In genomic region chrX:134752584-134752983, GRCm38 (mm10) we compare ENCODE assay signal across 28 mouse cellular contexts. TPM values are rescaled to one million over a fixed set of nuclear protein-coding genes. Genes with fewer than 3 reads are reported as not detected.
DNase-seq lines count a peak whose midpoint lies in the region; ATAC-seq and TF ChIP-seq lines count a peak whose summit lies in the region.
"Had no signal": no experiment of that assay in that cellular context is flagged by ENCODE, and none has a peak within 500 bp of the region (broad histone marks: within the 10 kb centered on the region; RNA-seq: fewer than 3 reads in every experiment).

No protein-coding gene starts in this region.

- H3K4me1 ChIP-seq in heart, embryonic 14.5 days (ENCODE audit: control insufficient read depth in 2 of 2, insufficient read depth in 2 of 2, low read length in 2 of 2) = 0 out of 4 replicates have a peak, but pooled peaks cover 0 to 6% of the 10 kb centered on the region in 2 experiments
- 0 out of 2 replicates have a peak, but pooled peaks cover 3% of the 10 kb centered on the region for H3K4me1 ChIP-seq in stomach, embryonic 14.5 days (ENCODE audit: control insufficient read depth, insufficient read depth, low read length)
- H3K4me1 ChIP-seq in stomach, postnatal 0 days (replicated peaks; ENCODE audit: control insufficient read depth, insufficient read depth) = no peaks in the 10 kb centered on the region

- H3K27me3 ChIP-seq in heart, embryonic 14.5 days (ENCODE audit: control insufficient read depth, insufficient read depth, low read length) = no peaks in the 10 kb centered on the region
- no peaks in the 10 kb centered on the region for H3K27me3 ChIP-seq in stomach, embryonic 14.5 days (ENCODE audit: control insufficient read depth, insufficient read depth, low read length)
- H3K27me3 ChIP-seq in stomach, postnatal 0 days (ENCODE audit: control insufficient read depth, insufficient read depth, low read length) = no peaks in the 10 kb centered on the region
- H3K27me3 ChIP-seq: liver, embryonic 15.5 days; lung, embryonic 15.5 days had no signal

- TF ChIP-seq CTCF in gastrocnemius, adult 2 months (IDR thresholded peaks at IDR 0.05) = no peak
- no peak for TF ChIP-seq CTCF in stomach, postnatal 0 days (IDR thresholded peaks at IDR 0.05; ENCODE audit: low read depth)

- intact Hi-C loops in gastrocnemius, adult 2 months (cut with DNase I) = no loop called here
- intact Hi-C loops in heart, postnatal 10 days (cut with DNase I) = loop anchor here (5.0 kb wide), 1 partner anchor 55 kb away; the partner anchor contains the start of gene Armcx2

- no peaks in the 10 kb centered on the region for H3K9me3 ChIP-seq in heart, embryonic 14.5 days (ENCODE audit: control insufficient read depth, low read length)
- H3K9me3 ChIP-seq in stomach, embryonic 14.5 days (ENCODE audit: control insufficient read depth, low read depth, low read length) = no peaks in the 10 kb centered on the region
- H3K9me3 ChIP-seq in stomach, postnatal 0 days (ENCODE audit: control insufficient read depth, low read length) = no peaks in the 10 kb centered on the region
- H3K9me3 ChIP-seq: embryonic facial prominence, embryonic 12.5 days; forebrain, embryonic 12.5 days; limb, embryonic 15.5 days; liver, embryonic 15.5 days; lung, embryonic 15.5 days; midbrain, embryonic 10.5 days had no signal

- WGBS in heart, embryonic 14.5 days = 15% methylated on average over 4 of the region's 4 CpGs
- 31% methylated on average over 4 of the region's 4 CpGs for WGBS in stomach, embryonic 14.5 days
- 31% methylated on average over 4 of the region's 4 CpGs for WGBS in stomach, postnatal 0 days

- no peak overlapping the region for H3K4me3 ChIP-seq in gastrocnemius, adult 2 months
- H3K4me3 ChIP-seq in heart, embryonic 14.5 days (ENCODE audit: control insufficient read depth in 1 of 2, insufficient read depth in 1 of 2, low read depth in 1 of 2, low read length in 2 of 2) = no peak overlapping the region
- no peak overlapping the region for H3K4me3 ChIP-seq in stomach, embryonic 14.5 days (ENCODE audit: low read depth, low read length)
- no peak overlapping the region for H3K4me3 ChIP-seq in stomach, postnatal 0 days (ENCODE audit: low read depth, low read length)
- H3K4me3 ChIP-seq: embryonic facial prominence, embryonic 12.5 days; erythroblast, embryonic 14.5 days; forebrain, embryonic 12.5 days; limb, embryonic 15.5 days; liver, embryonic 15.5 days; lung, embryonic 15.5 days; midbrain, embryonic 10.5 days had no signal

- no peak for TF ChIP-seq EP300 in stomach, postnatal 0 days (optimal IDR thresholded peaks at IDR 0.05)

- peak overlapping the region; percentile 75 for H3K27ac ChIP-seq in gastrocnemius, adult 2 months
- peak overlapping the region; percentile 62 to 71; a peak in 3 of 4 replicates for H3K27ac ChIP-seq in heart, embryonic 14.5 days (replicated peaks in 1 of 2; ENCODE audit: control insufficient read depth in 1 of 2, insufficient read depth in 1 of 2, low read depth in 2 of 2, low read length in 2 of 2)
- H3K27ac ChIP-seq in stomach, embryonic 14.5 days (ENCODE audit: low read length) = peak overlapping the region; percentile 44
- no peak overlapping the region for H3K27ac ChIP-seq in stomach, postnatal 0 days (replicated peaks)
- H3K27ac ChIP-seq: embryonic facial prominence, embryonic 12.5 days; forebrain, embryonic 12.5 days; hindbrain, embryonic 14.5 days; kidney, postnatal 0 days; limb, embryonic 15.5 days; liver, embryonic 15.5 days; lung, embryonic 15.5 days; macrophage; midbrain, embryonic 10.5 days had no signal

- no peak for ATAC-seq in heart, embryonic 14.5 days (ENCODE audit: insufficient number of reproducible peaks, insufficient read depth, low FRiP score, low read depth)
- no peak for ATAC-seq in stomach, embryonic 14.5 days (ENCODE audit: insufficient number of reproducible peaks, insufficient read depth, low FRiP score, low read depth)
- ATAC-seq in stomach, postnatal 0 days (ENCODE audit: low FRiP score, low TSS enrichment) = no peak
- ATAC-seq: inflammation-experienced regulatory T-cells, adult 6 months; midbrain, embryonic 16.5 days had no signal

- DNase-seq in gastrocnemius, adult 2 months = peak; percentile 54
- DNase-seq in gastrocnemius, postnatal 10 days = no peak
- no peak for DNase-seq in heart, postnatal 10 days
- no peak for DNase-seq in stomach, postnatal 0 days (ENCODE audit: low spot score)
- DNase-seq in skeletal muscle tissue, adult 2 months (ENCODE audit: low read depth, low spot score) = peak; percentile 62
- DNase-seq in adrenal gland, postnatal 14 days = no peak
- DNase-seq: adrenal gland, postnatal 10 days; B cell, adult 2 months; cerebellum, adult 9-10 months; heart, postnatal 14 days; kidney, adult 18-20 months; layer of hippocampus, adult 9-11 months; right cerebral cortex, postnatal 4 days; thymus, adult 2 months had no signal

- H3K36me3 ChIP-seq in heart, embryonic 14.5 days (ENCODE audit: control insufficient read depth, insufficient read depth, low read length) = peaks cover 7% of the 10 kb centered on the region; the same call in 1 of the 2 replicates
- H3K36me3 ChIP-seq in stomach, embryonic 14.5 days (ENCODE audit: control insufficient read depth, insufficient read depth, low read length) = no peaks in the 10 kb centered on the region
- no peaks in the 10 kb centered on the region for H3K36me3 ChIP-seq in stomach, postnatal 0 days (ENCODE audit: control insufficient read depth, insufficient read depth, low read length)
- H3K36me3 ChIP-seq: embryonic facial prominence, embryonic 12.5 days; forebrain, embryonic 12.5 days; limb, embryonic 15.5 days; liver, embryonic 15.5 days; lung, embryonic 15.5 days; midbrain, embryonic 10.5 days had no signal

- H3K4me2 ChIP-seq in heart, embryonic 14.5 days (ENCODE audit: low read length) = peak overlapping the region; percentile 7; the same call in 1 of the 2 replicates
- H3K4me2 ChIP-seq in stomach, embryonic 14.5 days (replicated peaks; ENCODE audit: low read depth, low read length) = no peak overlapping the region
- H3K4me2 ChIP-seq in stomach, postnatal 0 days (replicated peaks; ENCODE audit: low read depth) = no peak overlapping the region
- H3K4me2 ChIP-seq: embryonic facial prominence, embryonic 12.5 days; forebrain, embryonic 12.5 days; hindbrain, embryonic 14.5 days; limb, embryonic 15.5 days; liver, embryonic 15.5 days; lung, embryonic 15.5 days had no signal

- H3K9ac ChIP-seq in heart, embryonic 14.5 days (ENCODE audit: low read length) = no peak overlapping the region
- H3K9ac ChIP-seq in stomach, embryonic 14.5 days (replicated peaks; ENCODE audit: low read depth, low read length) = no peak overlapping the region
- no peak overlapping the region for H3K9ac ChIP-seq in stomach, postnatal 0 days (ENCODE audit: low read length)
- H3K9ac ChIP-seq: embryonic facial prominence, embryonic 12.5 days; forebrain, embryonic 12.5 days; hindbrain, embryonic 14.5 days; limb, embryonic 15.5 days; liver, embryonic 15.5 days; lung, embryonic 15.5 days had no signal

RNA-seq across cellular contexts. Expression of gene Armcx6, which starts 1.4 kb away (rescaled TPM):
- 1 to 10 TPM; 1.4 to 1.5 TPM for total RNA-seq in gastrocnemius, adult 2 months (2021)
- total RNA-seq in gastrocnemius, postnatal 10 days (2021) = 10 to 100 TPM; 11.2 to 12.7 TPM
- polyA plus RNA-seq in heart, embryonic 14.5 days (2014; fragmentation: Nextera tagmentation; extraction: Ambion mirVana) = 15.0 and 17.7 TPM in 2 replicates
- total RNA-seq in heart, postnatal 10 days (2021) = 1 to 10 TPM; 6.1 to 6.3 TPM
- polyA plus RNA-seq in stomach, embryonic 14.5 days (2014; fragmentation: Nextera tagmentation; extraction: Ambion mirVana) = 30.5 and 30.8 TPM in 2 replicates
- polyA plus RNA-seq in stomach, postnatal 0 days (2015; fragmentation: Nextera tagmentation; extraction: Ambion mirVana) = 8.7 and 9.9 TPM in 2 replicates
- total RNA-seq in adrenal gland, postnatal 14 days (2021) = 7.3 and 11.3 TPM in 2 replicates

RNA-seq across cellular contexts. Expression of gene Armcx3, which starts 3.8 kb away (rescaled TPM):
- total RNA-seq in gastrocnemius, adult 2 months (2021) = 10 to 100 TPM; 18.2 to 27.6 TPM
- total RNA-seq in gastrocnemius, postnatal 10 days (2021) = 10 to 100 TPM; 49.8 to 54.3 TPM
- polyA plus RNA-seq in heart, embryonic 14.5 days (2014; fragmentation: Nextera tagmentation; extraction: Ambion mirVana) = 92.5 and 99.1 TPM in 2 replicates
- total RNA-seq in heart, postnatal 10 days (2021) = 10 to 100 TPM; 46.4 to 49.5 TPM
- 79.8 and 84.8 TPM in 2 replicates for polyA plus RNA-seq in stomach, embryonic 14.5 days (2014; fragmentation: Nextera tagmentation; extraction: Ambion mirVana)
- polyA plus RNA-seq in stomach, postnatal 0 days (2015; fragmentation: Nextera tagmentation; extraction: Ambion mirVana) = 38.8 and 40.0 TPM in 2 replicates
- total RNA-seq in adrenal gland, postnatal 14 days (2021) = 37.9 and 40.6 TPM in 2 replicates

RNA-seq across cellular contexts. Expression of gene Armcx1, which starts 34.8 kb away (rescaled TPM):
- total RNA-seq in gastrocnemius, adult 2 months (2021) = 1 to 10 TPM; 1.4 to 2.4 TPM
- 10 to 100 TPM in 1 of 2 experiments, 1 to 10 TPM in 1; 9.4 to 12.7 TPM for total RNA-seq in gastrocnemius, postnatal 10 days (2021)
- polyA plus RNA-seq in heart, embryonic 14.5 days (2014; fragmentation: Nextera tagmentation; extraction: Ambion mirVana) = 36.5 and 39.5 TPM in 2 replicates
- total RNA-seq in heart, postnatal 10 days (2021) = 10 to 100 TPM; 14.3 to 15.7 TPM
- 52.0 and 52.1 TPM in 2 replicates for polyA plus RNA-seq in stomach, embryonic 14.5 days (2014; fragmentation: Nextera tagmentation; extraction: Ambion mirVana)
- 14.9 and 15.2 TPM in 2 replicates for polyA plus RNA-seq in stomach, postnatal 0 days (2015; fragmentation: Nextera tagmentation; extraction: Ambion mirVana)
- total RNA-seq in adrenal gland, postnatal 14 days (2021) = 18.6 and 19.3 TPM in 2 replicates
- polyA plus RNA-seq: erythroblast, embryonic 14.5 days had no signal

RNA-seq across cellular contexts. Expression of gene Armcx2, which starts 56.4 kb away (rescaled TPM):
- 1 to 10 TPM; 1.5 to 3.4 TPM for total RNA-seq in gastrocnemius, adult 2 months (2021)
- total RNA-seq in gastrocnemius, postnatal 10 days (2021) = 10 to 100 TPM; 30.9 to 42.7 TPM
- polyA plus RNA-seq in heart, embryonic 14.5 days (2014; fragmentation: Nextera tagmentation; extraction: Ambion mirVana) = 59.2 and 61.9 TPM in 2 replicates
- total RNA-seq in heart, postnatal 10 days (2021) = 10 to 100 TPM; 28.2 to 34.1 TPM
- 71.5 and 74.0 TPM in 2 replicates for polyA plus RNA-seq in stomach, embryonic 14.5 days (2014; fragmentation: Nextera tagmentation; extraction: Ambion mirVana)
- polyA plus RNA-seq in stomach, postnatal 0 days (2015; fragmentation: Nextera tagmentation; extraction: Ambion mirVana) = 19.3 and 19.9 TPM in 2 replicates
- total RNA-seq in adrenal gland, postnatal 14 days (2021) = 47.2 and 48.4 TPM in 2 replicates

Comparison
In these comparisons a context has a peak if more than half of its experiments do, and no peak if none do; other contexts are left out.
1. DNase-seq: peak in gastrocnemius, adult 2 months (single experiment) and skeletal muscle tissue, adult 2 months (single experiment); none in gastrocnemius, postnatal 10 days (single experiment), heart, postnatal 10 days (0 of 2), stomach, postnatal 0 days (single experiment) and adrenal gland, postnatal 14 days (single experiment).